Mouse (Mus musculus): ENCODE measurements at regions not wholly inside any gene's neighbourhood (a gene's known extent, or its start where the extent isn't known, plus 50 kb on each side); places are given as distances from the start of the nearest gene placed in this dataset.

GRCm38 (mm10) chr3:56740902-56741301, 557.4 kb upstream of the Nbea start:
- TF ChIP-seq POLR2A (IDR thresholded peaks at IDR 0.05; ENCODE audit: borderline replicate concordance, extremely low read depth, insufficient read depth, insufficient read length, poor library complexity, severe bottlenecking) (no peak), CTCF (IDR thresholded peaks at IDR 0.05; ENCODE audit: borderline replicate concordance, extremely low read depth, insufficient read depth, insufficient read length) (no peak)
